Mouse (Mus musculus) intestine, postnatal 0 days (tissue): ENCODE measurements around the gene Shisal2b. TPM values are rescaled to one million over a fixed set of nuclear protein-coding genes. Genes with fewer than 3 reads are reported as not detected.
A peak's percentile ranks its signal among the peaks of the same experiment; 100 is the strongest.

Experiments
- ATAC-seq: fragments of 200-750 bp; cut with Nextera tagmentation; 2 replicates; pipeline ENCODE4 v1.8.0; 2017; ENCODE audit warnings: mild to moderate bottlenecking, moderate TSS enrichment, moderate library complexity
- H3K27ac ChIP-seq: fragments of 300-500 bp; sonication (generic); 2 replicates; pipeline ENCODE4 v1.5.1; 2014; ENCODE audit warnings: mild to moderate bottlenecking, low read depth, low read length, moderate library complexity
- H3K27me3 ChIP-seq: fragments of 300-500 bp; sonication (generic); replicated peaks from 2 replicates; pipeline ENCODE4 v1.6.1; 2014; ENCODE audit warnings: low read length, mixed read lengths; ENCODE audit not compliant: control insufficient read depth, insufficient read depth
- H3K36me3 ChIP-seq: fragments of 300-500 bp; sonication (generic); 2 replicates; pipeline ENCODE4 v1.6.1; 2014; ENCODE audit warnings: mild to moderate bottlenecking, moderate library complexity; ENCODE audit not compliant: control insufficient read depth, insufficient read depth
- H3K4me1 ChIP-seq: fragments of 300-500 bp; sonication (generic); replicated peaks from 2 replicates; pipeline ENCODE4 v1.6.1; 2014; ENCODE audit warnings: antibody characterized with exemption, low read length, mixed read lengths; ENCODE audit not compliant: control insufficient read depth, insufficient read depth
- H3K4me2 ChIP-seq: fragments of 300-500 bp; sonication (generic); replicated peaks from 2 replicates; pipeline ENCODE4 v1.6.1; 2014; ENCODE audit warnings: low read depth, mild to moderate bottlenecking, moderate library complexity
- H3K4me3 ChIP-seq: fragments of 300-500 bp; sonication (generic); 2 replicates; pipeline ENCODE4 v1.5.1; 2014; ENCODE audit warnings: low read depth, low read length
- H3K9ac ChIP-seq: fragments of 300-500 bp; sonication (generic); 2 replicates; pipeline ENCODE4 v1.6.1; 2014; ENCODE audit warnings: mild to moderate bottlenecking, low read depth, low read length
- H3K9me3 ChIP-seq: fragments of 300-500 bp; sonication (generic); 2 replicates; pipeline ENCODE4 v1.6.1; 2016; ENCODE audit warnings: mixed run types; ENCODE audit not compliant: control insufficient read depth
- CTCF ChIP-seq: sonication (generic); IDR thresholded peaks from 2 replicates; pipeline ENCODE4 v1.5.1; 2016; ENCODE audit warnings: low read depth, mild to moderate bottlenecking, control low read depth, antibody characterized with exemption, moderate library complexity
- WGBS: fragments of 180-500 bp; shearing (Covaris S2); extraction: QIAGEN DNeasy Blood & Tissue Kit; methylation state at CpG from one replicate; pipeline ENCODE4 v1.1.7; 2014; 5-methylcytosine and 5-hydroxymethylcytosine counted together
- polyA plus RNA-seq: library from polyadenylated mRNA; unstranded; fragments of >200 nt; fragmentation: Nextera tagmentation; extraction: Ambion mirVana; gene quantifications from 2 replicates; pipeline ENCODE4 v1.2.1, GENCODE M21; 2015

Gene Shisal2b
- polyA plus RNA-seq, 1 experiment from 2014 or later, result 0.25 TPM

DNA sequence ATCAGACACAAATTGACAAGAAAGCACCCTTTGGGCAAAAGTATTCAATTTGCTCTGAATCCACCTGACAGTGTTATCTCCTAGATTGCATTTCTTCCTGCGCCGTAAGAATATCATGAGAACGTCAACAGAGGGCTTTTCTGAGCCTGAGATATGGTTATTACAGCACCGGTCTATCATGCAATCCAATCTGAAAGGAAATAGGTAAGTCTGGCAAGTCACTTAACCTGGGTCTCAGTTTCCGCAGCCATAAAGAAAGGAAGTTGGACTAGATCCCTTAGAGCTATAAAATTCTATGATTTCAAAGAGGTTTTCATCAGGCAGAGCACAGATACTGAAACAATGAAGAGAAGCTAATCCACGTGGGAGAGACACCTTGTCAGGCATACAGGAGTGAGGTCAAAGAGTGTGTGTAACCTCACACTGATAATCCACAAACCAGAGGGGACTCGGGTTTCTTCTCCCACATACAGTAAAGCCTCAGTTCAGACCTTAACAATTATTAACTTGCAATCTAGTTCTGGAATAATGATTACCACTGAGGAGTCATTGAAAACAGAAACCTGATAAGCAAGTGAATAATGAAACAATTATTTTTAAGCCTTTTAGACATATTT, 64.0 kb downstream of the Shisal2b start:
- 41% methylated on average over 7 of the region's 7 CpGs for WGBS
- H3K9me3 ChIP-seq, result no peaks in the 10 kb centered on the region
- TF ChIP-seq CTCF, result no peak
- no peaks in the 10 kb centered on the region for H3K4me1 ChIP-seq
- peak; percentile 84 for ATAC-seq
- H3K4me3 ChIP-seq, result no peak overlapping the region
- peaks cover 11% of the 10 kb centered on the region for H3K36me3 ChIP-seq
- H3K27me3 ChIP-seq, result no peaks in the 10 kb centered on the region
- H3K4me2 ChIP-seq, result peak overlapping the region; percentile 47
- H3K27ac ChIP-seq, result peak overlapping the region; percentile 46
- no peak overlapping the region for H3K9ac ChIP-seq

DNA sequence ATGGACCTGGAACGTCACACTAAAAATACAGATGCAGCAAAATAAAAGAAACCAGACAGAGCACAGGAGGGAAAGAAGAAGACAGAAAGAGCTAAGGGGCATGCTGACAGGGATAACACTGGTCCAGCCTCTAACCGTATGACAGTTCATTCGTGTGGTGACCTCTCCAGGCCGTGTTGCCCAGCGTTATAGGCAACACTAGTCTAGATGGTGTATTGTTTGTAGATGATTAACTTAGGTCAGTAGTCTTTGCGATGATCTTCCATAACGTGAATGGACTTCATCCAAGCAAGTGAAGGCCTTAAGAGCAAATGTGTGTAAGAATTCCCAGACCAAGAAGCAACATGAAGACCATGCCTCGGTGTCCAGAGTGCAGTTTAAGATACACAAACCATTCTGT, 64.6 kb downstream of the Shisal2b start:
- no peaks in the 10 kb centered on the region for H3K4me1 ChIP-seq
- H3K27ac ChIP-seq, result no peak overlapping the region
- H3K27me3 ChIP-seq, result no peaks in the 10 kb centered on the region
- H3K4me3 ChIP-seq, result no peak overlapping the region
- TF ChIP-seq CTCF, result no peak
- H3K9me3 ChIP-seq, result no peaks in the 10 kb centered on the region
- peaks cover 14% of the 10 kb centered on the region for H3K36me3 ChIP-seq
- 52% methylated on average over 8 of the region's 8 CpGs for WGBS
- peak; percentile 65 for ATAC-seq
- H3K4me2 ChIP-seq, result peak overlapping the region; percentile 47
- H3K9ac ChIP-seq, result no peak overlapping the region

Other genes with a start within 250 kb of the Shisal2b start
- gene Srek1ip1, start 71.4 kb downstream of the Shisal2b start, polyA plus RNA-seq, result 23.3 and 27.7 TPM in 2 replicates
- gene Cwc27, start 46.8 kb downstream of the Shisal2b start, polyA plus RNA-seq, result 15.6 and 16.2 TPM in 2 replicates
- 1.9 and 2.4 TPM in 2 replicates for gene Rgs7bp, start 191.0 kb upstream of the Shisal2b start, polyA plus RNA-seq
- not detected in 2 replicates for gene 4933425L06Rik, start 218.2 kb upstream of the Shisal2b start, polyA plus RNA-seq